Mouse (Mus musculus): ENCODE data around the gene Trio.

DNA sequence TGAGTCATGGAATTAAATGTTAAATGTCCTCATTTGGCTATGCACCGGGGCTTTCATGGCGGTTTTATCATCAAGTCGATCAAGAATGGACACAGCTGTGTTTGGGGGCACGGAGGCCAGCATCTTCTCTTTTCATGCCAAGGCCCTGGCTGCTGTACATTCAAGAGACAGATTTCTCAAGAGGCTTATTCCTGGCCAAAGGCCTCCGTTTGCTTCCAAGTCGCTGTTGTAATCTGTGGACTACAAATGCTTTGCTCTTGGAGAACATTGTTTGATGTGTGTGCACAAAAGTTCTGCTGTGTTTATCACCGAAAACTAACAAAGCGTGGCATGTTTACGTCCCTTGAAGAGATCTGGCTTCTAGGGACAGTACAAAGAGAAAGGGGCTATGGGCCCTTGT is 314.9 kb downstream of the Trio start:
- no peak for TF ChIP-seq POLR2A (IDR thresholded peaks at IDR 0.05; ENCODE audit: extremely low read depth, insufficient read depth, low read length)
- TF ChIP-seq CTCF (IDR thresholded peaks at IDR 0.05; ENCODE audit: extremely low read depth, insufficient read depth, low read length) = no peak
